Mouse (Mus musculus): ENCODE data around the gene F13b.

- TF ChIP-seq CTCF (IDR thresholded peaks at IDR 0.05; ENCODE audit: control insufficient read depth, insufficient read depth, low read length) (no peak), POLR2A (IDR thresholded peaks at IDR 0.05; ENCODE audit: borderline replicate concordance, control insufficient read depth, low read depth, low read length) (no peak)
Observed at GRCm38 (mm10) chr1:139478898-139479297, 22.6 kb upstream of the F13b start.
